Mouse (Mus musculus) layer of hippocampus, postnatal 14 days (tissue): ENCODE results near the gene Olfr598. TPM values are rescaled to one million over a fixed set of nuclear protein-coding genes. Genes with fewer than 3 reads are reported as not detected.
"Not testable (repeated sequence)": the region's sequence is repeated elsewhere in the genome, so short reads cannot be mapped to it uniquely, and the experiment has no call there.

Experiments
- DNase-seq, 2 experiments: peaks; one replicate each; pipeline ENCODE4 v3.0.0; 2021 to 2022; ENCODE audit warnings: low spot score in 2 of 2, mixed read lengths in 1 of 2
- long read RNA-seq, 2 experiments: library from polyadenylated mRNA; stranded (forward); transcript quantifications; one replicate each; pipeline ENCODE4 v2.0.0; 2021
- total RNA-seq, 2 experiments: library from RNA; stranded (reverse); gene quantifications; 2 replicates each; pipeline ENCODE4 v1.2.3; 2021

The Olfr598 gene
- total RNA-seq = not detected
- long read RNA-seq, experiment 1 = 0 reads
- long read RNA-seq, experiment 2 = 0 reads

DNA sequence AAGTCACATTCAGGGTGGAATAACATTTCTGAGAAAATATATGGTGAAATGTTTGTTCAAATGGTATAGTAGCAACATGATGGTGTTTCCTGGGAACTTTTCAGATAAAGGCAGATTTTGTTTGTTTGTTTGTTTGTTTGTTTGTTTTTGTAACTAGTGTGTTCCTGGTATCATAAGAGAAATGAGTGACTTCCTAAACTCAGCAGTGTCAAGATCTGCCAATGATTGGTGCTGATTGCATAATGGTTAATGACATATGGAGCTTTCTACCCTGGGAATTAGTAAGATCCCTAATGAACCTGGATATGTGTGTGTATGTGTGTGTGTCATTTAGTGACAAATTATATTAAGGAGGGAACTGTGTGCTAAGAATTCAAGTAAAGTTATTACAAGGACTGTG is at the start of gene Olfr598:
TSS of gene Olfr598 (plus strand) at position 301 of the 400 bp plus-strand sequence.
- DNase-seq = no peak

DNA sequence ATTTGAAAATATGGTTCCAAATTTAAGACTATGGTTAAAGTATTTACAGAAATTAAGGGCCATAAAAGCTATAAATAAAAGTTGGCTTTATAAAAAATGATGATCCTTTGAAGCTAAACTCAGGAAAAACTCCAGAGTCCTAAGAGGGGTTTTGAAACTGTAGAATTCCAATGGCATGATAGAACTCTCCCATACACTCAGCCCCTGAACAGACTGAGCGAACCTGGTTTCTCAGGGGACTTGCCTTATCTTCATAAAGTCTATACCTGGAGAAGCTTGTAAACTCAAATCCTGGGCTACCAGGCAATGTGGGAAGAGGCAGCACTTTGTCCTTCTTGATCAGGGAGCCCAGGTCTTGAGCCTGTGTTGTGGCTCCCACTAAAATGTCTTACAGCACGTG is 18.0 kb upstream of the Olfr598 start, which contains the start of gene Olfr596:
TSS of gene Olfr596 (plus strand) at position 301 of the 400 bp plus-strand sequence.
- DNase-seq = not testable (repeated sequence)

DNA sequence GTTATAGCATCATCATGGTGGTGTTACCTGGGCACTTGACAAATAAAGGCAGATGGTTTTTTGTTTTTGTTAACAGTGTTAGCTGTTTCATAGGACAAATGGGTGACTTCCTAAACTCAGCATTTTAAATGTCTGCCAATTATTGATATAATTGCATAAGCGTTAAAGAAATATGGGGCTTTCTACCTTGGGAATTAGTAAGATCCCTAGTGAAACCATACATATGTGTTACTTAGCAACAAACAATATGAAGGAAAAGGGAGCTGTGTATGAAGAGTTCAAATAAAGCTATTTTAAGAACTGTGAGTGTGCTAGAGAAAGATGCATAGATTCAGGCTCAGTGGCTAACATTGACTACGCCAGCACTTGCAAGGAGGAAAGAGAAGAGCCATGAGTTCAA is 7.4 kb upstream of the Olfr598 start, which contains the start of gene Olfr597:
TSS of gene Olfr597 (plus strand) at position 301 of the 400 bp plus-strand sequence.
- DNase-seq = not testable (repeated sequence)

DNA sequence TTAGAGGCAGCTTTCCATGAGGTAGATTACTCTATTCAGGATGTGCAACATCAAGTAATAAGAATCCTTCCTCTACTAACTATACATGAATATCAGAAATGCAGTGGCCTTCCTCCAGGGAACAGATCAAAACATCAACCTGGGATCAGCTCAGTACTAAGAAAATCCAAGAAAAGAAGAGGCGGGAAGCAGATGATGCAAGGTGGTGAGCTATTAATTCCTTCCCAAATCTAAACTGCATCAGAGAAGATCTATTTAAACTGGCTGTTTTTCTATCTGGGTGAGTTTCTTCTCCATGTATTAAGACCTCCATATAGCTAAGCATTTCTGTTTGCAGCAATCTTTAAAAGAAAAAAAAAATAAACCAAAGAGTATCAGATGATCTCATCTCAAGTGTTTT is 12.2 kb downstream of the Olfr598 start, which contains the start of gene Olfr599:
TSS of gene Olfr599 (plus strand) at position 301 of the 400 bp plus-strand sequence.
- no peak for DNase-seq

DNA sequence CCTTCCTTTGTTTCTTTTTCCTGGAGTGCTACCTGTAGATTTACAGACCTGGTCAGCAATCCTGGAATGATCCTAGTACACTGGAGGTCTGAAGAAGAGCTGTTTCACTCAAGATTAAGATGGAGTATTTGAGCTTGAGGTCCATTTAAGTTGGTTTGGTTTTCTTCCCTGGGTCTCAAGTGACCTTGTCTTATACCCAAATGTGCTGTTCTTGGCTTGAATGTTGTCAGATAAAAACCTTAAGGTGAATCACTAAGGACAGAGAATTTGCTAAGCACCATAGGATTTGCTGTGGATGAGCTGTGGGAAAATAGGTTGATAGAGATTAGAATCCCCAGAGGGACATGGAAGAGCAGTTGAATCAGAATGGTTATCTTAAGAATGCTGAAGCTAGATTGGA is 26.2 kb downstream of the Olfr598 start, which contains the start of gene Olfr600:
TSS of gene Olfr600 (minus strand) at position 101 of the 400 bp plus-strand sequence.
- DNase-seq = no peak

DNA sequence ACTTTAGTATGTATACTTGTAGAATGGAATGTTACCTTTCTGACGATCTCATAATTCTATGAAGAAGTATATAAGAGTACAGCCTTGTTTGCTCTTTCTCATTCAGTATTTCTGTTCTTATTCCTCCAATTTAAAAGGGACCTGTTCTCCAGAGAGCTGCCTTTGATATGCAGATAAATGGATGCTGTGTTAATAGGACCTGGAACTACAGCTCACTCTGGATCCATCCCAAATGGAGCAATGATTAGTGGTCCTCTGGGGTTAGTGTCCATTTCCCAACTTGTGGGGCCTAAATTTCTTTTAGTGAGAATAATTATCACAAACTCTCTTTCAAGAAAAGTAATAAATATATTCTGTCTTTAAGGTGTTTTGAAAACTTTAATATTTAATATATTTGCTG is 39.2 kb downstream of the Olfr598 start, which contains the start of gene Olfr601:
TSS of gene Olfr601 (minus strand) at position 101 of the 400 bp plus-strand sequence.
- no peak for DNase-seq

Other genes starting within 250 kb of the Olfr598 start
- not detected for gene Olfr584, start 241.7 kb upstream of the Olfr598 start, total RNA-seq
- not detected for gene Olfr585, start 225.8 kb upstream of the Olfr598 start, total RNA-seq
- not detected for gene Olfr586, start 197.9 kb upstream of the Olfr598 start, total RNA-seq
- not detected for gene Olfr588-ps1, start 182.7 kb upstream of the Olfr598 start, total RNA-seq
- gene Olfr589, start 167.2 kb upstream of the Olfr598 start, total RNA-seq = not detected
- gene Olfr591, start 145.2 kb upstream of the Olfr598 start, total RNA-seq = not detected
- not detected for gene Olfr592, start 138.8 kb upstream of the Olfr598 start, total RNA-seq
- gene Olfr593, start 111.7 kb upstream of the Olfr598 start, total RNA-seq = not detected
- gene Olfr594, start 106.6 kb upstream of the Olfr598 start, total RNA-seq = not detected
- not detected for gene Usp17ld, start 71.1 kb upstream of the Olfr598 start, total RNA-seq
- gene Olfr596, start 17.9 kb upstream of the Olfr598 start, total RNA-seq = not detected
- gene Olfr597, start 7.3 kb upstream of the Olfr598 start, total RNA-seq = not detected
- gene Olfr599, start 12.3 kb downstream of the Olfr598 start, total RNA-seq = not detected
- not detected for gene Olfr600, start 26.1 kb downstream of the Olfr598 start, total RNA-seq
- not detected for gene Olfr601, start 39.1 kb downstream of the Olfr598 start, total RNA-seq
- gene Olfr603, start 62.6 kb downstream of the Olfr598 start, total RNA-seq = not detected
- gene Usp17lc, start 91.5 kb downstream of the Olfr598 start, total RNA-seq = not detected
- gene Olfr605, start 121.9 kb downstream of the Olfr598 start, total RNA-seq = not detected
- not detected for gene Olfr606, start 125.5 kb downstream of the Olfr598 start, total RNA-seq
- gene Olfr607, start 140.6 kb downstream of the Olfr598 start, total RNA-seq = not detected
- not detected for gene Olfr608, start 146.3 kb downstream of the Olfr598 start, total RNA-seq
- gene Olfr609, start 174.5 kb downstream of the Olfr598 start, total RNA-seq = not detected
- not detected for gene Olfr610, start 188.6 kb downstream of the Olfr598 start, total RNA-seq
- not detected for gene Olfr611, start 197.3 kb downstream of the Olfr598 start, total RNA-seq
- not detected for gene Olfr612, start 219.1 kb downstream of the Olfr598 start, total RNA-seq
- not detected for gene Olfr613, start 224.5 kb downstream of the Olfr598 start, total RNA-seq
- not detected for gene Olfr615, start 232.5 kb downstream of the Olfr598 start, total RNA-seq
- not detected for gene Olfr616, start 245.6 kb downstream of the Olfr598 start, total RNA-seq
- gene Olfr617, start 249.5 kb downstream of the Olfr598 start, total RNA-seq = not detected